Mouse (Mus musculus): ENCODE results near the gene Nab1. TPM values are rescaled to one million over a fixed set of nuclear protein-coding genes. Genes with fewer than 3 reads are reported as not detected.
A peak's percentile ranks its signal among the peaks of the same experiment; 100 is the strongest.

Gene Nab1
- total RNA-seq, 2 experiments from 2014 or later = 31.0 to 32.2 TPM

GRCm38 (mm10) chr1:52465830-52466229, 34.6 kb downstream of the Nab1 start:
- Histone ChIP-seq H3K27ac (peak overlapping the region; percentile 74), H3K4me3 (no peak overlapping the region)
- no peak for TF ChIP-seq CTCF (conservative IDR thresholded peaks at IDR 0.05)
- DNase-seq (ENCODE audit: low spot score in 2 of 2) = no peak

GRCm38 (mm10) chr1:52465264-52465663, 35.2 kb downstream of the Nab1 start:
- no peak for TF ChIP-seq CTCF (conservative IDR thresholded peaks at IDR 0.05)
- DNase-seq (ENCODE audit: low spot score in 2 of 2) = peak; percentile 13 to 53
- peak overlapping the region; percentile 74 for H3K27ac ChIP-seq
- no peak overlapping the region for H3K4me3 ChIP-seq

GRCm38 (mm10) chr1:52463305-52463704, 37.2 kb downstream of the Nab1 start:
- H3K4me3 ChIP-seq = no peak overlapping the region
- H3K27ac ChIP-seq = no peak overlapping the region
- no peak for DNase-seq (ENCODE audit: low spot score in 2 of 2)
- no peak for TF ChIP-seq CTCF (conservative IDR thresholded peaks at IDR 0.05)

GRCm38 (mm10) chr1:52456571-52456970, 43.9 kb downstream of the Nab1 start:
- Histone ChIP-seq H3K27ac (no peak overlapping the region), H3K4me3 (no peak overlapping the region)
- TF ChIP-seq CTCF (conservative IDR thresholded peaks at IDR 0.05) = no peak
- DNase-seq (ENCODE audit: low spot score in 2 of 2) = no peak

GRCm38 (mm10) chr1:52454509-52455001, 45.9 kb downstream of the Nab1 start:
- no peak for TF ChIP-seq CTCF (conservative IDR thresholded peaks at IDR 0.05)
- H3K27ac ChIP-seq = no peak overlapping the region
- DNase-seq (ENCODE audit: low spot score in 2 of 2) = no peak
- H3K4me3 ChIP-seq = no peak overlapping the region

GRCm38 (mm10) chr1:52451360-52451759, 49.1 kb downstream of the Nab1 start:
- H3K27ac ChIP-seq = no peak overlapping the region
- no peak for DNase-seq (ENCODE audit: low spot score in 2 of 2)
- H3K4me3 ChIP-seq = no peak overlapping the region
- no peak for TF ChIP-seq CTCF (conservative IDR thresholded peaks at IDR 0.05)

GRCm38 (mm10) chr1:52435856-52436255, 64.6 kb downstream of the Nab1 start:
- H3K27ac ChIP-seq = no peak overlapping the region
- TF ChIP-seq CTCF (conservative IDR thresholded peaks at IDR 0.05) = no peak
- peak in 1 of 2 experiments; percentile 34 for DNase-seq (ENCODE audit: low spot score in 2 of 2)
- H3K4me3 ChIP-seq = no peak overlapping the region

- no peak overlapping the region for H3K4me3 ChIP-seq
- no peak overlapping the region for H3K27ac ChIP-seq
- no peak for DNase-seq (ENCODE audit: low spot score in 2 of 2)
- no peak for TF ChIP-seq CTCF (conservative IDR thresholded peaks at IDR 0.05)
Measured at GRCm38 (mm10) chr1:52434085-52434484, 66.4 kb downstream of the Nab1 start.

- TF ChIP-seq CTCF (conservative IDR thresholded peaks at IDR 0.05) = no peak
- Histone ChIP-seq H3K27ac (no peak overlapping the region), H3K4me3 (no peak overlapping the region)
- DNase-seq (ENCODE audit: low spot score in 2 of 2) = no peak
Measured at GRCm38 (mm10) chr1:52431806-52432205, 68.7 kb downstream of the Nab1 start.

GRCm38 (mm10) chr1:52430606-52431005, 69.9 kb downstream of the Nab1 start:
- no peak for DNase-seq (ENCODE audit: low spot score in 2 of 2)
- no peak overlapping the region for H3K27ac ChIP-seq
- no peak for TF ChIP-seq CTCF (conservative IDR thresholded peaks at IDR 0.05)
- no peak overlapping the region for H3K4me3 ChIP-seq

GRCm38 (mm10) chr1:52430116-52430515, 70.4 kb downstream of the Nab1 start:
- Histone ChIP-seq H3K4me3 (no peak overlapping the region), H3K27ac (no peak overlapping the region)
- no peak for DNase-seq (ENCODE audit: low spot score in 2 of 2)
- TF ChIP-seq CTCF (conservative IDR thresholded peaks at IDR 0.05) = no peak

GRCm38 (mm10) chr1:52427841-52428464, 72.5 kb downstream of the Nab1 start:
- Histone ChIP-seq H3K27ac (no peak overlapping the region), H3K4me3 (no peak overlapping the region)
- TF ChIP-seq CTCF (conservative IDR thresholded peaks at IDR 0.05) = no peak
- no peak for DNase-seq (ENCODE audit: low spot score in 2 of 2)

- no peak for TF ChIP-seq CTCF (conservative IDR thresholded peaks at IDR 0.05)
- DNase-seq (ENCODE audit: low spot score in 2 of 2) = no peak
- Histone ChIP-seq H3K4me3 (no peak overlapping the region), H3K27ac (no peak overlapping the region)
Measured at GRCm38 (mm10) chr1:52423846-52424245, 76.6 kb downstream of the Nab1 start.

- DNase-seq (ENCODE audit: low spot score in 2 of 2) = no peak
- Histone ChIP-seq H3K4me3 (no peak overlapping the region), H3K27ac (no peak overlapping the region)
- TF ChIP-seq CTCF (conservative IDR thresholded peaks at IDR 0.05) = no peak
Measured at GRCm38 (mm10) chr1:52423057-52423456, 77.4 kb downstream of the Nab1 start.
